18 mouse cellular contexts compared by ENCODE assay signal in the genomic region with DNA sequence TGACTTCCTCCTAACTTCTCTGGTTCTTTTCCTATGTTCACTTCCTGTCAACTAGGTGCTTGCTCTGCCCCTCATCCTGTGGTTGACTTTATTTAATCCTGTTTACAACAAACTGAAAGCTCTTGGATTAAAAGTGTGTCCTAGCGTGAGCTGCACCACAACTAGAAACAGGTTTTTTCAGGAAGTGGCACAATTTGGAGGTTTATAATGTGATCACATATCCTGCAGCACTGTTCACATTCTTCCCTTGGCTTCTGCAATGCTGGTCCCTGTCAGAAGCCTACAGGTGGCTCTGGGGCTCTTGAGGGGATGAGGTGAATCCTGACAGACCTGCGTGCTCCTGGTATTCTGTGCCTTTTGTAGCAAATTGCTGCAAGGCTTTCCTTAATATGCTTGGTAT. TPM values are rescaled to one million over a fixed set of nuclear protein-coding genes. Genes with fewer than 3 reads are reported as not detected.
"Had no signal": no experiment of that assay in that cellular context is flagged by ENCODE, and none has a peak within 500 bp of the region (broad histone marks: within the 10 kb centered on the region; RNA-seq: fewer than 3 reads in every experiment).

No protein-coding gene starts in this region.

- H3K4me3 ChIP-seq: midbrain, embryonic 10.5 days; midbrain, embryonic 12.5 days; myocyte; neural tube, embryonic 12.5 days; stomach, embryonic 15.5 days had no signal

- H3K27ac ChIP-seq: midbrain, embryonic 10.5 days; midbrain, embryonic 12.5 days; neural tube, embryonic 12.5 days; stomach, embryonic 15.5 days; stomach, postnatal 0 days had no signal

- ATAC-seq: midbrain, embryonic 16.5 days had no signal

- DNase-seq: lung, adult 18-20 months; lung, embryonic 14.5 days; lung, postnatal 10 days; lung, postnatal 4 days; midbrain, embryonic 14.5 days; right cerebral cortex, postnatal 14 days; thymus, adult 18-20 months; thymus, postnatal 14 days; thymus, postnatal 36 days had no signal

RNA-seq across cellular contexts. Expression of a gene that starts 46.5 kb away (rescaled TPM):
- total RNA-seq: megakaryocyte-erythroid progenitor cell, adult 5-6 weeks; neutrophil, adult 5-6 weeks had no signal
